Mouse (Mus musculus) neural tube, embryonic 12.5 days (tissue): ENCODE data around the gene Car7. TPM values are rescaled to one million over a fixed set of nuclear protein-coding genes. Genes with fewer than 3 reads are reported as not detected.
"Not testable (repeated sequence)": the region's sequence is repeated elsewhere in the genome, so short reads cannot be mapped to it uniquely, and the experiment has no call there.

Experiments used
- ATAC-seq: fragments of 200-750 bp; cut with Nextera tagmentation; 2 replicates; pipeline ENCODE4 v1.8.0; 2017; ENCODE audit warnings: low read depth, mild to moderate bottlenecking, moderate TSS enrichment, moderate library complexity; ENCODE audit not compliant: low FRiP score
- H3K27ac ChIP-seq: fragments of 300-500 bp; sonication (generic); 2 replicates; pipeline ENCODE4 v1.5.1; 2016
- H3K27me3 ChIP-seq: fragments of 300-500 bp; sonication (generic); replicated peaks from 2 replicates; pipeline ENCODE4 v1.6.1; 2016; ENCODE audit warnings: mild to moderate bottlenecking
- H3K36me3 ChIP-seq: fragments of 300-500 bp; sonication (generic); 2 replicates; pipeline ENCODE4 v1.6.1; 2016; ENCODE audit warnings: mild to moderate bottlenecking
- H3K4me1 ChIP-seq: fragments of 300-500 bp; sonication (generic); 2 replicates; pipeline ENCODE4 v1.6.1; 2016
- H3K4me2 ChIP-seq: fragments of 300-500 bp; sonication (generic); replicated peaks from 2 replicates; pipeline ENCODE4 v1.6.1; 2016; ENCODE audit warnings: mild to moderate bottlenecking
- H3K4me3 ChIP-seq: fragments of 300-500 bp; sonication (generic); 2 replicates; pipeline ENCODE4 v1.5.1; 2016
- H3K9ac ChIP-seq: fragments of 300-500 bp; sonication (generic); 2 replicates; pipeline ENCODE4 v1.6.1; 2016; ENCODE audit warnings: mild to moderate bottlenecking
- H3K9me3 ChIP-seq: fragments of 300-500 bp; sonication (generic); 2 replicates; pipeline ENCODE4 v1.6.1; 2016; ENCODE audit warnings: mild to moderate bottlenecking
- WGBS: fragments of 180-500 bp; shearing (Covaris S2); methylation state at CpG from one replicate; pipeline ENCODE4 v1.1.7; 2016; 5-methylcytosine and 5-hydroxymethylcytosine counted together
- polyA plus RNA-seq: library from polyadenylated mRNA; unstranded; fragments of >200 nt; fragmentation: Nextera tagmentation; extraction: Ambion mirVana; gene quantifications from 2 replicates; pipeline ENCODE4 v1.2.1, GENCODE M21; 2016

Car7 gene
- polyA plus RNA-seq, 1 experiment from 2014 or later = 1.3 TPM

DNA sequence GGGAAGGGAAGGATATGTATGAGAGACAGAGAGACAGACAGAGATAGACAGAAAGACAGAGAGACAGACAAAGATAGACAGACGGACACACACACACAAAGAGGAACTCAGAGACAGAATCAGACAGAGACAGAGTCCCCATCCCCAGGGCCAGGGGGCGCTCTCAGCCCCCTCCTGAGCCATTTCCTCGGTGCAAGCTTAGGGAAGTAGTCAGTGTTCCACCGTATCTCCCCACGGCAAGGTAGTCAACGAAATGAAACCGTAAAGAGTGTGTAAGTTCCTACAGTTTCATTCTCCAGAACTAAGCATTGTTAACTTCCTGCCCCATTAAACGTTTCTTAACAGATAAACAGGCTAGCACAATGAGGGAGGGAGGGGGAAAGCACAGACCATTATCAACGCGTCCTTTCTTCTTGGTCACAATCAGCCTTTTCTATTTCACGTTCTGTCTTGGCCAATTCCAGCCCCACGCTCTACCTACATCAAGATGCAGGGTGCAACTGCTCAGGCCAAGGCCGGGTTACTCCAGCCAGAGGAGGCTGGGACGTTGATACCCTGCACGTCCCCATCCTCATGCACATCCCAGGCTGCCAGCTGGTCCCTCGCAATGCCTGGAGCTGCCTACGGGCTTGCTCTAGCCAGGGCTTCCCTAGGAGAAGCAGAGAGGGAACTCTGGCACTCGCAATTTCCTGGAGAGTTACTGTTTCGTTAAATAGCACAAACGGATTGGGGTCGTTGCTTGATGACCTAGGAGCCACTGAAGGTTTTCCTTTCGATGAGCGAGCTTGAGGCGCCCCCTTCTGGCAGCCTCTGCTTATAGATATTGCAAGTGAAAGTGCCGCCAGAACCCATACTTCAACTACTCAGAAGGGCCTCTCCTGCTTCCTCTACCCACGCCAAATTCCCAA is 36.2 kb downstream of the Car7 start:
- WGBS = 6% methylated on average over 26 of the region's 26 CpGs
- Histone ChIP-seq H3K27me3 (no peaks in the 10 kb centered on the region), H3K9me3 (no peaks in the 10 kb centered on the region), H3K4me3 (peak overlapping the region; percentile 33), H3K4me2 (peak overlapping the region; percentile 63), H3K36me3 (no peaks in the 10 kb centered on the region), H3K27ac (no peak overlapping the region), H3K4me1 (no peaks in the 10 kb centered on the region; the same call in 1 of the 2 replicates), H3K9ac (peak overlapping the region; percentile 48)
- peak; percentile 76 for ATAC-seq

DNA sequence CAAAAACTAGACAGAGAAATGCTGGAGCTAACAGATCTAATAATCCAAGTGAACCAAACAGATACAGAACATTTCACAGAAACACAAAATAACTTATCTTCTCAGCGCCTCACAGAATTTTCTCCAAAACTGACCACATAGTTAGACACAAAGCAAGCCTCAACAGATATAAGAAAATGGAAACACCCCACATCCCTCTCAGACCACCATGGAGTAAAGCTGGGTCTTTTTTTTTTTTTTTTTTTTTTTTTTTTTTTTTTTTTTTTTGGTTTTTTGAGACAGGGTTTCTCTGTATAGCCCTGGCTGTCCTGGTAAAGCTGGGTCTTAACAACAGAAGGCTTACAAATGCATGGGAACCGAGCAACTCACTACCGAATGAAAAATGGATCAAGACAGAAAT is 42.3 kb downstream of the Car7 start:
- no peak overlapping the region for H3K9ac ChIP-seq
- no peak overlapping the region for H3K4me3 ChIP-seq
- H3K4me2 ChIP-seq = no peak overlapping the region
- no peaks in the 10 kb centered on the region for H3K9me3 ChIP-seq
- H3K27ac ChIP-seq = no peak overlapping the region
- H3K36me3 ChIP-seq = no peaks in the 10 kb centered on the region
- WGBS = 90% methylated on average over 3 of the region's 3 CpGs
- H3K27me3 ChIP-seq = no peaks in the 10 kb centered on the region
- no peaks in the 10 kb centered on the region for H3K4me1 ChIP-seq
- no peak for ATAC-seq

DNA sequence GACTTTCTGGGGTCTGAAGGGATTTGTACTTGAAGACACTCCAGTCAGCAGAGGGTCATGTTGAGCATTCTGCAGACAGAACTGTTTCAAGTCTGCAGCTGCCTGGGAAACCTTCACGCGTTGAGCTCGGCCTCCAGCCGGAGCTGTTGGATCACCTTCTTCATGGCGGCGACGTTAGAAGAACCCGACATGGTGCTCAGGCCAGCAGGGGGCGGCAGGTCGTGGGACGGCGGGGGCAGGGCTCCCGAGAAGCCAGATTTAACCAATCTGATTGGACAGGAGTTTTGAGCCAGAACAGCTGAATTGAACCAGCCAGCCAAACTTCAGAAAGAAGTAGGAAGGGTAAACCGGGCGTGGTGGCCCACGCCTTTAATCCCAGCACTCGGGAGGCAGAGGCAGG is 43.1 kb downstream of the Car7 start:
- H3K27me3 ChIP-seq, H3K4me1 ChIP-seq, H3K4me2 ChIP-seq, H3K36me3 ChIP-seq, ATAC-seq, H3K27ac ChIP-seq, H3K9me3 ChIP-seq, H3K4me3 ChIP-seq, H3K9ac ChIP-seq: not testable (repeated sequence)
- WGBS = 78% methylated on average over 17 of the region's 17 CpGs

DNA sequence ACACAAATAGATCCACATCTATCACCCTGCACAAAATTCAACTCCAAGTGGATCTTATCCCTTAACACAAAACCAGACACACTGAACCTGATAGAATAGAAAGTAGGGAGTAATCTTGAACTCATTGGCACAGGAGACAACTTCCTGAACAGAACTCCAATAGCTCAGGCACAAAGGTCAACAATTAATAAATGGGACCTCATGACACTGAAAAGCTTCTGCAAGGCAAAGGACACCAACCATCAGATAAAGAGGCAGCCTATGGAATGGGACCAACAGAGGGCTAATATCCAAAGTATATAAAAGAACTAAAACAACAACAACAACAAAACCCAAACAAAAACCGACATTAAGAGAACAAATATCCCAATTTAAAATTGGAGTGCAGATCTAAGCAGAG is 50.0 kb downstream of the Car7 start:
- WGBS = 61% methylated on average over 1 of the region's 1 CpGs
- no peaks in the 10 kb centered on the region for H3K4me1 ChIP-seq
- ATAC-seq = no peak
- no peak overlapping the region for H3K4me3 ChIP-seq
- no peaks in the 10 kb centered on the region for H3K27me3 ChIP-seq
- H3K9ac ChIP-seq = no peak overlapping the region
- peaks cover 6% of the 10 kb centered on the region; the same call in 1 of the 2 replicates for H3K9me3 ChIP-seq
- H3K27ac ChIP-seq = no peak overlapping the region
- H3K4me2 ChIP-seq = no peak overlapping the region
- no peaks in the 10 kb centered on the region for H3K36me3 ChIP-seq

DNA sequence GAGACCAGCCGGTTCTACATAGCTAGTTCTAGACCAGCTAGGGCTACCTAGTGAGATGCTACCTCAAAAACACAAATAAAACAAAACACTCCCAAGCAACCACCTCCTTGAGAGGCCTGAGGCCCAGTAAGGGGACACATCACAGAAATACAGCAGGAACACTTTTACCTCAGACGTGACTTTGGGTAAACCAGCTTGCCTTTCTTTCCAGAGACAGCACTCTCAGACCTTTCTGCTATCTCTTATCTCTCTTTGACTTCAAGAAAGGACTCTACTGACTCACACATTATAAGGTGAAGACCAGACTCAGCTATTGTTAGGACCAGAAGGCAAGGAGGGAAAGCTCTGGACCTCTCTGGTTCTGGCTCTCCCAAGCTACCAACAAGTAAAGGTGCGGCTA is 55.8 kb downstream of the Car7 start:
- Histone ChIP-seq H3K9ac (no peak overlapping the region), H3K27ac (no peak overlapping the region), H3K36me3 (peaks cover 17% of the 10 kb centered on the region), H3K9me3 (no peaks in the 10 kb centered on the region), H3K4me2 (no peak overlapping the region), H3K27me3 (no peaks in the 10 kb centered on the region), H3K4me3 (no peak overlapping the region), H3K4me1 (peaks cover 11% of the 10 kb centered on the region; the same call in 1 of the 2 replicates)
- ATAC-seq = no peak
- WGBS = 92% methylated on average over 3 of the region's 3 CpGs

DNA sequence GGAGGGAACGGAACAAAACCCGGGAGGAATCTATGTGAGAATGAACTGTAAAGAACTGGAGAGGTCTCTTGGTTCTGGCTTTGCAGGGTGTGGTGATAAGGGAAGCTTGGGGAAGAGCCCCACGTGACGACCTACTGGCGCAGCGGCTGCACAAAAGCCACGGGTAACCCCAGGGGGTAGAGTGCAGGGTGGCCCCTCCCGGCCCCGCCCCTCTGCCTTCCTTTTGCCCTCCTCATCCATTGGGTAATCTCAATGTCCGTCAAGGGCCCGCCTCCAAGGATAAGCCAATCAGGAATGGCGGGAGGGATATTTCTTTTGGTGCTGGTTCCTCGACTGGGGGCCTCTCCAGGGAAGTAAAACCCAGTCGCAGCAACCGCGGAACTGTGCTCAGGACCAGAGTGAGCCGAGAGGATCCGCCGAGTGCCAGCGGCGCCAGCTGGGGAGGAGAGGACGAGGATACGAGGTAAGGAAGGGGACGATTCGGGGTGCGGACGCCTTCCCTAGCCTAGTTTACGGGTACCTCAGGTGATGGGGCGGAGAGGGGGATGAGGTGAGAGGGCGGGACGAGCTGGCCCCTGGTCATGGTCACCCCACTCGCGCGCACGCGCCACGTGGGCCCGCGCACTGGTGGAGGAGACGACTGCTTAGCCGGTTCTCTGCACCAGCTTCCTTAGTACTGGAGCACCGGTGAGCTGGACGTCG is 56.8 kb downstream of the Car7 start, which contains the start of gene Pdp2:
Gene Pdp2 (plus strand): TSS at position 319 of the 702 bp plus-strand sequence.
- WGBS = 2% methylated on average over 44 of the region's 44 CpGs
- H3K27ac ChIP-seq = no peak within 1 kb of the TSS

DNA sequence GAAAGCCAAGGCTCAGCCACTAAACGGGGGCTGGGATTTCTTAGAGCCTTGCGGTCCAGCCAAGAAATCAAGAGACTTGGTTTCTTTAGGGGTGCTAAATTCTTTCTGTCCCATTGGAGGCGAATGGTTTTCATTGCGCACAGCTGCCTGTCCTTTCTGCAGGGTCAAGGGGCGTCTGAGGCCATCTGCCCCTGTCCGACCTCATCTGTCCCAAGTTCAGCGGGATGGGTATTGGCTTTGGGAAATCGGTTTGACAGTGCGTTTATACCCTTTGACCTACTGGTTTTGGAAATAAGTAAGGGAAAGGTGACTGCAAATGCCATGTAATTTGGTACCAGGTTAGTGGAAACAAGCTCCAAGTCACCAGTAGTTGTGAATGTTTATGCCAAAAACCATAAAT is 57.4 kb downstream of the Car7 start:
- Histone ChIP-seq H3K36me3 (peaks cover 32% of the 10 kb centered on the region), H3K9me3 (no peaks in the 10 kb centered on the region), H3K27me3 (no peaks in the 10 kb centered on the region), H3K27ac (no peak overlapping the region), H3K4me1 (peaks cover 11% of the 10 kb centered on the region; the same call in 1 of the 2 replicates), H3K4me3 (peak overlapping the region; percentile 66), H3K4me2 (peak overlapping the region; percentile 82), H3K9ac (peak overlapping the region; percentile 65)
- peak; percentile 15 for ATAC-seq
- 2% methylated on average over 9 of the region's 9 CpGs for WGBS

More for the DNA sequence above, 56.8 kb downstream of the Car7 start, which contains the start of gene Pdp2:
- peak within 1 kb of the TSS; percentile 82 for H3K4me2 ChIP-seq
- H3K9ac ChIP-seq = peak within 1 kb of the TSS; percentile 65
- no peaks in the 10 kb centered on the region for H3K9me3 ChIP-seq
- peaks cover 27% of the 10 kb centered on the region for H3K36me3 ChIP-seq
- ATAC-seq = peak; percentile 98
- H3K4me1 ChIP-seq = peaks cover 11% of the 10 kb centered on the region; the same call in 1 of the 2 replicates
- no peaks in the 10 kb centered on the region for H3K27me3 ChIP-seq
- H3K4me3 ChIP-seq = peak within 1 kb of the TSS; percentile 66

DNA sequence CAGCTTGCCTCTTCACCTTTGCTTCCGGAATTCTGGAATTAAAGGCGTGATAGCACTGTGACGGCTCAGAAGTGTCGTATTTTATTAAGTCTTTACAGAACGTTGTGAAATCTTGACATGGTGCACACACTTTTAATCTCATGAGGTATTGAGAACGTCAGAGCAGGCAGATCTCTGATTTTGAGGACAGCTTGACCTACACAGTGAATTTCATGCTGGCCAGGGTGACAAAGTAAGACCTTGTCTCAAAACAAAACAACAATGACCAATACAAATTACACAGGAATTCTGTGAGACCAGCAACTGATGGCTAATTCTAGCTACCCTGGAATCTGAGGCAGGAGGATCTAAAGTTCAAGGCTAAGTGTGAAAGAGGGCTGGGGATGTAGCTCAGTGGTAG is 58.1 kb downstream of the Car7 start:
- Histone ChIP-seq H3K4me3 (no peak overlapping the region), H3K27me3 (no peaks in the 10 kb centered on the region), H3K27ac (no peak overlapping the region), H3K4me2 (peak overlapping the region; percentile 82), H3K36me3 (peaks cover 34% of the 10 kb centered on the region), H3K4me1 (peaks cover 11% of the 10 kb centered on the region; the same call in 1 of the 2 replicates), H3K9ac (no peak overlapping the region), H3K9me3 (no peaks in the 10 kb centered on the region)
- ATAC-seq = no peak
- WGBS = 71% methylated on average over 6 of the region's 6 CpGs

DNA sequence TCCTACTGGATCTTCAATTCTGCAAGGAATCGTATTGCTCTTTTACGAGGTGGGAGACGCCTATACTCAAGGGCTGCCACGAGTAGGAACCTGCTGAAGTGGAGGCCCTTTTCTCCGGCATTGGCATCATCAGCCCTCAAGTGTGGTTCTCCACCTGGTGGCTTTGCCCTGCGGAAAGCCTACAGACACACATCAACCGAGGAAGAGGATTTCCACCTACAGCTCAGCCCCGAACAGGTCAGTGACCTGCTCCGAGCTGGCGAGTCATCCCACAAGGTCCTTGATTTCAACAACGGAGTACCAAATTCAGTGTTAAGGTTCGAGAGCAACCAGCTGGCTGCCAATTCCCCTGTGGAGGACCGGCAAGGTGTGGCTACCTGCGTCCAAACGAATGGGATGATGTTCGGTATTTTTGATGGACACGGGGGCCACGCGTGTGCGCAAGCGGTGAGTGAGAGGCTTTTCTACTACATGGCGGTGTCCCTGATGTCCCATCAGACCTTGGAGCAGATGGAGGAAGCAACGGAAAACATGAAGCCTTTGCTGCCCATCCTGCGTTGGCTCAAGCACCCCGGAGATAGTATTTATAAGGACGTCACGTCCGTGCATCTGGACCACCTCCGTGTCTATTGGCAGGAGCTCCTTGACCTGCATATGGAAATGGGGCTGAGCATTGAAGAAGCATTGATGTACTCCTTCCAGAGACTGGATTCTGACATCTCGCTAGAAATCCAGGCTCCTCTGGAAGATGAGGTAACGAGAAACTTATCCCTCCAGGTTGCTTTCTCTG is 59.2 kb downstream of the Car7 start:
- no peaks in the 10 kb centered on the region for H3K27me3 ChIP-seq
- ATAC-seq = no peak
- H3K9me3 ChIP-seq = no peaks in the 10 kb centered on the region
- H3K4me1 ChIP-seq = peaks cover 11% of the 10 kb centered on the region; the same call in 1 of the 2 replicates
- H3K4me3 ChIP-seq = no peak overlapping the region
- 93% methylated on average over 31 of the region's 31 CpGs for WGBS
- H3K36me3 ChIP-seq = peaks cover 34% of the 10 kb centered on the region
- no peak overlapping the region for H3K27ac ChIP-seq
- no peak overlapping the region for H3K4me2 ChIP-seq
- H3K9ac ChIP-seq = no peak overlapping the region

DNA sequence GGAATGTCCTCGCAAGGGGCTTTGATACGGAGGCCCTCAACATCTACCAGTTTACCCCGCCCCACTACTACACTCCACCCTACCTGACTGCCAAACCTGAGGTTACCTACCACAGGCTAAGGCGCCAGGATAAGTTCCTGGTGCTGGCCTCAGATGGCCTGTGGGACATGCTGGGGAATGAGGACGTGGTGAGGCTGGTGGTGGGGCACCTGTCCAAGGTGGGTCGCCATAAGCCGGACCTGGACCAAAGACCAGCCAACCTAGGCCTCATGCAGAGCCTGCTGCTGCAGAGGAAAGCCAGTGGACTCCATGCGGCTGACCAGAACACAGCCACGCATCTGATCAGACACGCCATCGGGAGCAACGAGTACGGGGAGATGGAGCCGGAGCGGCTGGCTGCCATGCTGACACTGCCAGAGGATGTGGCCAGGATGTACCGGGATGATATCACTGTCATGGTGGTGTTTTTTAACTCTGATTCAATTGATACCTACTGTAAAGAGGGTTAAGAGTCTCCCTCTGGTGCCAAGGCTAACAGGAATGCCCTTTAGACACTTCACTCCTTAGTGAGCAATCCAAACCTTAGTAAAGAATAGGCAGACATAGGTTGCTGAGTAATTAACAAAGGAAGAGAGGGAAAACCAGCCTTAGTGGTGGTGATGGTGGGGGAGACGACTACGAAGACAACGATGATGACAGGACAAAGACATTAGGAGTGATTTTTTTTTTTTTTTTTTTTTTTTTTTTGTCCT is 60.3 kb downstream of the Car7 start:
- Histone ChIP-seq H3K9me3 (no peaks in the 10 kb centered on the region), H3K9ac (no peak overlapping the region), H3K4me2 (no peak overlapping the region), H3K4me3 (no peak overlapping the region), H3K27ac (no peak overlapping the region), H3K4me1 (peaks cover 11% of the 10 kb centered on the region; the same call in 1 of the 2 replicates), H3K27me3 (no peaks in the 10 kb centered on the region), H3K36me3 (peaks cover 34% of the 10 kb centered on the region)
- 97% methylated on average over 19 of the region's 19 CpGs for WGBS
- ATAC-seq = no peak

DNA sequence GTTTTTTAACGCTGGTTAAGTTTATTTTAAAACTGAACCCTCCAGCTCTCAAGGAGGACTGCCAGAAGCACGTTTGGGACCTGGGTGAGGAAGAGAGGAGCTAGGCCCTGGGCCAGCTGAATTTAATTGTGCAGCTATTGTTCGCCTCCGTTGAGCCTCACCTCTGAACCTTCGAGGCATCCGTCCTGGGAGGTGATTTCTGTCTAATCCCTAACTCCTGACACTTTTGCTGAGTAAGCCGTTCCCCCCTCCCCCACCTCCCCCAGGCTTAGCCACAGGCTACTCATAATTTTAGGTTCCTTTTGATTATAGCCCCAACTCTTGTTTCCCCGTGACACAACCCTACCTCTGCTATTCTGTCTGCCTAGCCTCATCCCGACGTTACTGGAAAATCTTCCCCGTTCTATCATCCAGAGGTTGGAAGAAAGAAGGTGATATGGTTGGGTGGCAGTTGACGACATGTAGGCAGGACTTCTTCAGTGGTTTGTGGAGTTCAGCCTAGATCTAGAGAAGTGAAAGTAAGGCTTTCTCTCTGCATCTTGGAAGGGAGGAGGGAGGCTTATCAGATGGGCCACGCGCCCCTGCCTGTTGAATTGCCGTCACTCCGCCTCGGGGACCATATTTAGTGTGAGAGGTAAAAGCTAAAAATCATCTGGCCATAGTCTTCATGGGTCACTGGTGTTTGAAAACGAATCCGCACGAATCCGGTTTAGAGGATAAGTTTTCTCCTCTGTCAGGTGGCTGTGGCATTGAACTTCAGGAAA is 61.5 kb downstream of the Car7 start:
- no peak overlapping the region for H3K4me3 ChIP-seq
- 89% methylated on average over 21 of the region's 21 CpGs for WGBS
- H3K36me3 ChIP-seq = peaks cover 34% of the 10 kb centered on the region
- H3K27ac ChIP-seq = no peak overlapping the region
- H3K4me1 ChIP-seq = peaks cover 11% of the 10 kb centered on the region; the same call in 1 of the 2 replicates
- ATAC-seq = no peak
- no peaks in the 10 kb centered on the region for H3K27me3 ChIP-seq
- no peaks in the 10 kb centered on the region for H3K9me3 ChIP-seq
- H3K9ac ChIP-seq = no peak overlapping the region
- no peak overlapping the region for H3K4me2 ChIP-seq
